Mouse (Mus musculus) mammary gland, adult 2 months (tissue): ENCODE results near the gene Lrrc15. TPM values are rescaled to one million over a fixed set of nuclear protein-coding genes. Genes with fewer than 3 reads are reported as not detected.

ENCODE experiments used
- polyA plus RNA-seq: library from polyadenylated mRNA; depleted of rRNA; stranded (reverse); fragments of >200 nt; gene quantifications from 2 replicates; pipeline ENCODE4 v1.2.3, GENCODE M21; 2012; ENCODE audit warnings: low replicate concordance; rRNA removed

The Lrrc15 gene
- polyA plus RNA-seq, result 4.2 and 5.7 TPM in 2 replicates

DNA sequence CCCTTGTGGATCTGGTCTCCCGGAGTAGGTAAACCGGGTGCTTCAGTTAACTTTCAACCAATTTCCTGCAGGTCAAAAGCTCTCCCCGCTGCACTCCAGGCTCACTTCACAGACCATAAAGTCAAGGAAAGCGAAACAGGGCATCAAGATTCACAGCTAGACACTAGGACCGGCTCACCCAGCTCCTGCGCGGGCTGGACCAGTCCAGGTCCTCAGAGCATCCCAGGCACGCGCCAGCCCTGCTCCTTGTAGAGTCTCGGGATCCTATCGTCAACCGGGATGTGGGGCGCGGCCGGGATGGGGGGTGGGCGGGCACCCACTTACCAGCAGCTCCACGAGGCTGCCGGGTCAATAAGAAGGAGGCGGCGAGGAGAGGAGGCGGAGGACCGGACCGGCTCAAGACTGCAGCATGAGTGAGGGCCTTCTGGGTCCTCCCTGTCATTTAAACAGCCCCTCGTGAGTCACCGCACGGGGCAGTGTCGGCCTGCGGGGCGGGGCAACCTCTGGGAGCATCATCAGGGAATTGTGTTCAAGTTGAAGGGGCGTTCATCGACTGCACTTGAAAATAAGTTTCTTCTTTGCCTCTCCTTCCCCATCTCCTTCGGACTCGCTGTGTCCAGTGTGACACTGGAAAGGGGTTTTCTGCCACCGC, at the start of gene Lrrc15:
Gene Lrrc15, minus strand, starts transcription at position 413 of the 652 bp plus-strand sequence.

GRCm38 (mm10) chr16:30310647-30311046, 27.6 kb upstream of the Lrrc15 start, which contains the start of gene Gp5:
TSS of gene Gp5 (minus strand) at chr16:30310779.

DNA sequence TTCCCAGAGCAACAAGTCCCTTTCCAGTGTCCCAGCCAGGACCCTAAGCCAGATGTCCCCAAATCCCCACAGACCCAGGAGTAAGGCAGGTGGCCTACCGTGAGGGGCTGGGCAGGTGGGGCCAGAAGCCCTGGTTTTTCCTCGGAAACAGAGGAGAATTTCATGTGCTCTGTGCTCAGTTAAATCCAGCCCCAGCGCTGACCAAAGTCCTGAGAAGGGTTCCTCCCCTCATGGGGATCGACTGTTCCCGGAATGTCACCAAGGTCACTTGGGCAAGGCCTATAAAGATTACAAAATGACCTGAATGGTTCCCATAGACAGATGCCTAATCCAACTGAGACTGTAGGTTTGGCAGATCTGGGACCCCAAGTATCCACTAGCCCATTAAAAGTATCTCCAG, 15.7 kb downstream of the Lrrc15 start, which contains the start of gene Cpn2:
Gene Cpn2, minus strand, starts transcription at position 141 of the 400 bp plus-strand sequence.

Other genes with a start within 250 kb of the Lrrc15 start
- 53.6 and 259 TPM in 2 replicates for gene Hes1, start 218.9 kb downstream of the Lrrc15 start, polyA plus RNA-seq
- 1.1 and 2.4 TPM in 2 replicates for gene Cpn2, start 15.8 kb downstream of the Lrrc15 start, polyA plus RNA-seq
- gene Gp5, start 27.5 kb upstream of the Lrrc15 start, polyA plus RNA-seq, result 0.75 and 2.0 TPM in 2 replicates
- 44.3 and 53.0 TPM in 2 replicates for gene Atp13a3, start 122.7 kb upstream of the Lrrc15 start, polyA plus RNA-seq